Mouse (Mus musculus): ENCODE data around the gene Stmnd1. TPM values are rescaled to one million over a fixed set of nuclear protein-coding genes. Genes with fewer than 3 reads are reported as not detected.
"Not testable (repeated sequence)": the region's sequence is repeated elsewhere in the genome, so short reads cannot be mapped to it uniquely, and the experiment has no call there.

Gene Stmnd1
- not detected in 2 replicates for polyA plus RNA-seq (2016; fragmentation: Nextera tagmentation; extraction: Ambion mirVana)

DNA sequence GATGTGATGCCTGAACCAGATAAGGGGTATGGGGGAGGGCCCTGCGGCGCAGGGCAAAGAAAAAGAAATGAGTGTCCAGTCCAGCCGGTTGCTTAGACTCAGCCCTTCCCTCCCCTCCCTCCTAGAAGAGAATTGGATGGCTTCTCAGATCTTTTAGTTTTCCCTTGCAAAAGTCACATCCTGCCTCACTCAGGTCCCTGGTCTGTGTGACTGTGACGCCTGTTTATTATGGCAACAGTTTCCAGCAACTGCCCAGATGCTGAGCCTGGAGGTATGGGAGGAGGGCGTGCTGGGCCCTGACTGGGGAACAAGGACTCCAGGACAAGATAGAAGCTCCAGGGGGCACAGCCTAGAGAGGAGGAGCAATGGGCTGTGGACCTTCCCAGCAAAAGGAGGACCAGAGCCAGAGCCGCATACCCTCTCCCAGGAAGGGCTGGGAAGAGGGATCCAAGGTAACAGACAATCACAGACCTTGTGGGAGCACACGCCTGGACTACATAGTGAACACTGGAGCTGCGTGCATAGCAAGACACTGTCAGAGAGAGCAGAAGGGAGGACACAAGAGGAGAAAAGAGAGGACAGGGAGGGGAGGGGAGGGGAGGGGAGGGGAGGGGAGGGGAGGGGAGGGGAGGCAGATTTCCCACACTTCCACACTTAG lies at the start of gene Stmnd1:
Gene Stmnd1, plus strand, starts transcription at position 269 of the 658 bp plus-strand sequence.
- peak within 1 kb of the TSS; percentile 35 for H3K4me3 ChIP-seq
- DNase-seq (ENCODE audit: low spot score): peak; percentile 38
- no peaks in the 10 kb centered on the region for H3K27me3 ChIP-seq (ENCODE audit: low read depth, poor library complexity, severe bottlenecking)
- peak within 1 kb of the TSS; percentile 53; the same call in 1 of the 2 replicates for H3K27ac ChIP-seq
- 14% methylated on average over 8 of the region's 8 CpGs for WGBS
- H3K9me3 ChIP-seq (replicated peaks): no peaks in the 10 kb centered on the region
- peaks cover 22% of the 10 kb centered on the region for H3K4me1 ChIP-seq
- no peaks in the 10 kb centered on the region for H3K36me3 ChIP-seq

DNA sequence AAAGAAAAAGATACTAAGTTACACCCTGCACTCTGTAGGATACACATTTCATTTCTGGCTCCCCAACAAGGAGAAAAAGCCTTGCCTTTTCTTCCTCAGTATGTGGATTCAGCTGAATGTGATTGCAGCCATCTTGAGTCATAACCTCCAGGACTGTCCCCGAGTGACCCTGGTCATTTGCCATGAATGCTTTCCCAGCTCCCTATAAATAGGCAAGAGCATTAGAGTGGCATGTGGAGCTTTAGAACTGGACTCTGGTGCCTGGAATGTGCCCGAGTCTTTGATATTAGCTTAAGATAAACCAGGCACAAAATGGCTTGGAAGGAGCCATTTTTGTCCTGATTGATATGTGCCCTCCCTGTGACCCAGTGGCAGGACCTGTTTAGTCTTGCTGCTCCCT lies 46.6 kb upstream of the Stmnd1 start:
- no peak overlapping the region for H3K4me3 ChIP-seq
- no peak overlapping the region for H3K27ac ChIP-seq
- no peaks in the 10 kb centered on the region for H3K36me3 ChIP-seq
- H3K4me1 ChIP-seq: peaks cover 5% of the 10 kb centered on the region; the same call in 1 of the 2 replicates
- H3K9me3 ChIP-seq (replicated peaks): no peaks in the 10 kb centered on the region
- 35% methylated on average over 2 of the region's 2 CpGs for WGBS
- DNase-seq (ENCODE audit: low spot score): no peak
- no peaks in the 10 kb centered on the region for H3K27me3 ChIP-seq (ENCODE audit: low read depth, poor library complexity, severe bottlenecking)

DNA sequence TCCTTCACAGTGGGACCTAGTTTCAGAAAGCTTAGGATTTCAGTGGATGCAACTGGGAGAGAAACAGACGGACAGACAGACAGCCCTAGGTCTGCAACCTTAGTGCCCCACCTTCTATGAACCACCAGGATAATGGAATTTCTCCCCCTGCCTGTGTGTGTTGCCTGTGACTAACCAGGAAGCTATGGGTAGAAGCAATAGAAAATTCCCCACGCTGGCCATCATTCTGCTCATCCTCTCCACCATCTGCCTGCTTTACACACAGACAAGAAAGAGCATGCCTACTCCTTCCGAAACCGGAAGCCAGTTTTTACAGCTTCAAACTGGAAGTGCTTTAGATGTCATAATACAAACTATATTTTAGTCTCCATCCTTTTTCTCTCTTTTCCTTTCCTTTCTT lies 46.0 kb upstream of the Stmnd1 start:
- Histone ChIP-seq H3K27ac (no peak overlapping the region), H3K27me3 (ENCODE audit: low read depth, poor library complexity, severe bottlenecking) (no peaks in the 10 kb centered on the region), H3K9me3 (replicated peaks) (no peaks in the 10 kb centered on the region), H3K36me3 (no peaks in the 10 kb centered on the region), H3K4me1 (peaks cover 5% of the 10 kb centered on the region; the same call in 1 of the 2 replicates), H3K4me3 (no peak overlapping the region)
- no peak for DNase-seq (ENCODE audit: low spot score)
- WGBS: 87% methylated on average over 4 of the region's 4 CpGs

DNA sequence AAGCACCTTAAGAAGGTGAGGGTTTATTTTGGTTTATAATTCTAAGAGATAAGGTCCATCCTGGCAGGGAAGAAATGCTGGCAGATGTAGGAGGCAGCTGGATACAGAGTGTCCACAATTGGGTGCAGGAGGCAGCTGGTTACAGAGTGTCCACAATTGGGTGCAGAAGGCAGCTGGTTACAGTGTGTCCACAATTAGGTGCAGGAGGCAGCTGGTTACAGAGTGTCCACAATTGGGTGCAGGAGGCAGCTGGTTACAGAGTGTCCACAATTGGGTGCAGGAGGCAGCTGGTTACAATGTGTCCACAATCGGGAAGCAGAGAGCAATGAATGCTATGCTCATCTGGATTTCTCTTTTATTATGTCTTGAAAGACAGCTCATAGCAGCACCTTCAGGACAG lies 44.8 kb upstream of the Stmnd1 start:
- not testable (repeated sequence) for H3K36me3 ChIP-seq; H3K4me3 ChIP-seq; DNase-seq (ENCODE audit: low spot score); H3K9me3 ChIP-seq (replicated peaks); H3K4me1 ChIP-seq; H3K27me3 ChIP-seq (ENCODE audit: low read depth, poor library complexity, severe bottlenecking); H3K27ac ChIP-seq
- 92% methylated on average over 1 of the region's 1 CpGs for WGBS

DNA sequence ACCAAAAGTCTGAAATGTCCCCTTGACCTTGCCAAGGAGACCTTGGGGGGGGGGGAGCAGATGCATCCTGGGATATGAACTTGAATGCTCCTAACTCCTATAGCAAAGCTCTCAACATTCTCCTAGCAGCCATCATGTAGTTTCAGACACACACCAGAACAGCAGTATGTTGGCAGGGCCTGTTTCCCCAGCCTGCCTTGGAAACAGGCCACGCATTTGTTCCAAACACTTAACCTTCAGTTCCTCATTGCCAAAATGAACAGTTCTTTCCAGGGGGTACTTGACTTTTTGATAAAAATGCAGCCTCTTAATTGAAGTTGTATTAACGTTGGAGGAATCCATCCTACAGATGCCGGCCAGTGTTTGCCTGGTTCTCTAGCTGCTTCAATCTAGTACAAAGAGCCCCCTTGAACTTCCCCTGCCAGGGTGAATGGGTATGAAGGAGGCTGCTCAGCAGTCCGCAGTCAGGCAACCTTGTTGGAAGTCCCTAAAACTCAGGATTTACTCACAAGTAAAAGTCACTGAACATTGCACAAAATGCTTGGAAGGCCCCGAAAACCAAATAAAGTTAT lies 41.9 kb upstream of the Stmnd1 start:
- Histone ChIP-seq H3K36me3 (no peaks in the 10 kb centered on the region), H3K4me1 (peaks cover 5% of the 10 kb centered on the region; the same call in 1 of the 2 replicates), H3K4me3 (no peak overlapping the region), H3K9me3 (replicated peaks) (no peaks in the 10 kb centered on the region), H3K27ac (no peak overlapping the region), H3K27me3 (ENCODE audit: low read depth, poor library complexity, severe bottlenecking) (no peaks in the 10 kb centered on the region)
- WGBS: 90% methylated on average over 5 of the region's 5 CpGs
- no peak for DNase-seq (ENCODE audit: low spot score)

DNA sequence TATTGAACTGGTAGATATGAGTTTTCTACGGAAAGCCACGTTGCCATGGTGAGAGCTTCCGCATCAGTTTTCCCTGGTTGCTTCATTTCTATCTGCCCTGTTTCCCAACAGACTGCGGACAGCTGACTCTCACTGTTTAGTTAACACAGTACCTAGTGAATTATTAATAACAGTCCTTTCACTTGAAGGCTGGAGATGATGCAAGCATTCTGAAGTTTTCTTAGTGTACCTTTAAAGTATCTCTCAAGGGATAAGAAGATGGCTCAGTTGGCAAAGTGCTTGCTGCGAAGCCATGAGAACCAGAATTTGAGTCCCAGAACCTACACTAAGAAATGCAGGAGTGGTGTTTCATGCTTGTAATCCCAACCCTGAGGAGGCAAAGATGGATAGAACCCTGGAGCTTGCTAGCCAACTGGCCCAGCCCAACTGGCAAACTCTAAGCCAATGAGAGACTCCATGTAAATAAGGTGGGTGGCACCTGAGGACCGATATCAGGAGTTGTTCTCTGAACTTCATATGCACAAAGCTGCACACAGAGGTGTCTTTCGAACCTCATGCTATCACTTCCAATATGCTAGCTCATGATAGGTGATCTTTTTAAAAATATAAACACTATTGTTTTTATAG lies 35.7 kb upstream of the Stmnd1 start:
- no peak for DNase-seq (ENCODE audit: low spot score)
- Histone ChIP-seq H3K27me3 (ENCODE audit: low read depth, poor library complexity, severe bottlenecking) (no peaks in the 10 kb centered on the region), H3K4me3 (no peak overlapping the region), H3K4me1 (no peaks in the 10 kb centered on the region), H3K9me3 (replicated peaks) (no peaks in the 10 kb centered on the region), H3K36me3 (no peaks in the 10 kb centered on the region), H3K27ac (no peak overlapping the region)
- WGBS: 80% methylated on average over 7 of the region's 7 CpGs

DNA sequence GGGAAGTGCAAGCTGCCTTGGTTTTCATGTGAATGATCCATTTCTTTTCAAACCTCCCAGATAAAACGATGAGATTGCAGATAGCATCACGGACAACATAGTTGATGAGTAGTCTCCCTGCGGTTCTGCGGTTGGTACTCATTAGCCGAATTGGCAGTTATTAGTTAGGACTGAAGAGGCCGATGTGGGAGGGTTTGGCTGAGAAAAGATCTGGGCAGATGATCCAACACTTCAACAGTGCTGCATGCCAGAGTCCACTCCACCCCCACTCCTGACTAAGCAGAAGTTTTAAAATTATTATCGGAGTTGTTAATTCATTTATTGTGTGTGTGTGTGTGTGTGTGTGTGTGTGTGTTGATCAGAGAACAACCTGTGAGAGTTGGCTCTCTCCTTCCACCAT lies 34.7 kb upstream of the Stmnd1 start:
- Histone ChIP-seq H3K9me3 (replicated peaks) (no peaks in the 10 kb centered on the region), H3K27me3 (ENCODE audit: low read depth, poor library complexity, severe bottlenecking) (no peaks in the 10 kb centered on the region), H3K4me3 (no peak overlapping the region), H3K27ac (no peak overlapping the region), H3K36me3 (no peaks in the 10 kb centered on the region), H3K4me1 (no peaks in the 10 kb centered on the region)
- no peak for DNase-seq (ENCODE audit: low spot score)
- 87% methylated on average over 7 of the region's 7 CpGs for WGBS

DNA sequence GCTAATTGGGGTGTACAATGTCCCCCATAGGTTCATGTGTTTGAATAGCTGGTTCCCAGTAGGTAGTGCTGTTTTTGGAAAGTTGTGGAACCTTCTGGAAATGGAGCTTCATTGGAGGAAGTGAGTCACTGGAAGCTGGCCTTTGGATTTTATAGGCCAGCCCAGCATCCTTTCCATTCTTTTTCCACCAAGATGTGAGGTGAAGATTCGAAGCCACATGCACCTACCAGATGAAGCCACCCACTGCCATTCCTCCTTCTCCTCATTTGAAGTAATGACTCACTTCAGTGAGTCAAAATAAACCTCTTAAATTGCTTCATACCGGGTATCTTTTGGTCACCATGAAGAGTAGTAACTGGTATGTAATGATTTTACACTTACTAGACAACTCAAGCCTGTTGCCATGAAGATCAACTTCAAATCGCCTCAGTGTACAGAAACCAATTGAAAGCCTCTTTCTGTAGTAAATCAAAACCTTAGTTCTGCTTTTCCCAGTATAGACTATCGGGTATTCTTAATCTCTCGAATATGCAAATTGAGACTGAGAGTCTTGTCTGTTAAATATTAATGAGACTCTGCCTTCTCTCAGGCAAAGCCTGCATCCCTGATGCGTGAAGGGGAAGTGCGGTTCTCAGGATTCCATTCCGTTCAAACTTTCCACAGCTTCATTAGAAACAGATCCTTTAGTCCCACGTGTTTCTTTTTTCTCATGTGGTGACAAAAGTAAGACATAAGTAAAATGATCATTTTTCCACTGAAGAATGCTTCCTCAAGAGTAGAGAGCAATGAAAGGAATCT lies 31.9 kb upstream of the Stmnd1 start:
- Histone ChIP-seq H3K4me3 (no peak overlapping the region), H3K27me3 (ENCODE audit: low read depth, poor library complexity, severe bottlenecking) (no peaks in the 10 kb centered on the region), H3K4me1 (no peaks in the 10 kb centered on the region), H3K36me3 (no peaks in the 10 kb centered on the region), H3K9me3 (replicated peaks) (no peaks in the 10 kb centered on the region), H3K27ac (no peak overlapping the region)
- no peak for DNase-seq (ENCODE audit: low spot score)
- 86% methylated on average over 9 of the region's 9 CpGs for WGBS

DNA sequence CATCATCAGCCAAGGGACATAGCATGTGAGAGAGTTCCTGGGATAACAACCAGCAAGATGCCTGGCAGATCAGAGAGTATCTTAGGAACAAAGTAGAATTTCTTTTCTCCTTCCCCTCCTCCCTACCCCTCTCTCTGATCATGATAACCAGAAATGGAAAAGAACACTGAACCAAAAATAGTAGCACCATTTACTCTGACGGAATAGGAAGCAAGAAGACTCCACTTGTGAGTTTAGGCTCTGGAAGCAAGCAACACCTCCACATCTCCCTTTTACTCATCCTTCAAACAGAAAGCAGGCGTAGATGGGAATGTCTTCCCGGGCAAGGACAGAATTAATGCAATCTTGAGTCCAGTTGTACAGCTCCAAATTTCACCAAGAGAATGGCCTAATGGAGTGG lies 19.8 kb upstream of the Stmnd1 start:
- H3K27me3 ChIP-seq (ENCODE audit: low read depth, poor library complexity, severe bottlenecking): no peaks in the 10 kb centered on the region
- WGBS: 90% methylated on average over 3 of the region's 3 CpGs
- H3K36me3 ChIP-seq: no peaks in the 10 kb centered on the region
- no peak overlapping the region for H3K4me3 ChIP-seq
- no peaks in the 10 kb centered on the region for H3K9me3 ChIP-seq (replicated peaks)
- no peak overlapping the region for H3K27ac ChIP-seq
- no peaks in the 10 kb centered on the region for H3K4me1 ChIP-seq
- DNase-seq (ENCODE audit: low spot score): no peak

DNA sequence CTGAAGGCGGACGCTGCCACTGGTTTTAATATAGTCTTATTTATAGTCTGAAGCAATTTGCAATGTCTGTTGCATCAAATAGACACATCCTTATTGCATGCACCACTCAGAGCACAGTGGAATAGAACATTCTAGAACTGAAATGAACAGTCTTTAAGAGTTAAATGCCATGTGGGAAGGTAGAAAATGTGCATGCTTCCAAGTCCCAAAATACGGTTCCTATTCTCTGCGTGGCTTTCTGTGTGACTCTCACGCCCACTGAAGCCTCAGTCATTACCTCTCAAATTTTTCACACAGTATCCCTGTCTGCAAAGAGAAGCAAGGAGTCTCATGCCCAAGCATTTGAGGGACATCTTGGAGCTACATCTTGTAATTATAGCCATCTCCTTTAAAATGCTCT lies 19.4 kb upstream of the Stmnd1 start:
- Histone ChIP-seq H3K36me3 (no peaks in the 10 kb centered on the region), H3K4me1 (no peaks in the 10 kb centered on the region), H3K27me3 (ENCODE audit: low read depth, poor library complexity, severe bottlenecking) (no peaks in the 10 kb centered on the region), H3K9me3 (replicated peaks) (no peaks in the 10 kb centered on the region), H3K27ac (no peak overlapping the region), H3K4me3 (no peak overlapping the region)
- WGBS: 97% methylated on average over 5 of the region's 5 CpGs
- DNase-seq (ENCODE audit: low spot score): no peak

DNA sequence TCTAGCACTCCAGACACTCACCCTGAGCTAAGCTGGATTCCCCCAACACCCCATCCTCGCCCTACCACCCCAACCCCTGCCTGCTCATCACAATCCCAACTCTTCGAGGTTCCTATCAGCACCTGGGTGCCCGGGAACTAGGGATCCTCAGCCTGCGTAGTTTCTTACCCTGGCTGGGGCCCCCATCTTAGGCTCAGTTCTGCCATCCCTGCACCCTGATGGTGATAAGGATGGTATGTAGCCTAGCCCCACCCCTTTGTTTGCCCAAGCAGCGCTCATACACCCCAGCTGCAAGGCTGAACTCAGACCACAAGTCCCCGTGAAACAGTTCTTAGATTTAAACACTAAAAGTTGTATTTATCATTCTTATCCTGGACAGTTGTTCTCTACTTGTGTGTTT lies 17.9 kb upstream of the Stmnd1 start:
- H3K27me3 ChIP-seq (ENCODE audit: low read depth, poor library complexity, severe bottlenecking): no peaks in the 10 kb centered on the region
- H3K4me3 ChIP-seq: no peak overlapping the region
- no peaks in the 10 kb centered on the region for H3K9me3 ChIP-seq (replicated peaks)
- no peaks in the 10 kb centered on the region for H3K36me3 ChIP-seq
- no peaks in the 10 kb centered on the region for H3K4me1 ChIP-seq
- 80% methylated on average over 6 of the region's 6 CpGs for WGBS
- no peak overlapping the region for H3K27ac ChIP-seq
- DNase-seq (ENCODE audit: low spot score): no peak

DNA sequence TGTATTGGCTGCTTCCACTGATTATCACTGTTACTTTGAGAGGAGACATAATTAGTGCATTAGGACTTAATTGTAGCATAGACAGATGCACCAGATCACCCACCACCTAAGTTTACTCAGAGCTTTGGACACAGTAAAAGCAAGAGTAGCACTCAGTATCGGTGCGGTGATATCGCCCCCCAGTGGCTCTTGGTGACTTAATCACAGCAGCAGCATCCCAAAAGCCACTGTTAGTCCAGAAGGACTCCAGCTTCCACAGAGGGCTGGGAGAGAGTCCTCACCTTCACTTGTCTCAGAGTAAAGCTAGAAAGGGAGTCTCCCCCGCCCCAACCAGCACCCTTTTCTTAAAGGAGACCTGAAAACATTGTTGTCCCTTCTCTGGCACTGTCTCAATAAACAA lies 15.7 kb upstream of the Stmnd1 start:
- no peaks in the 10 kb centered on the region for H3K36me3 ChIP-seq
- peak; percentile 74 for DNase-seq (ENCODE audit: low spot score)
- no peaks in the 10 kb centered on the region for H3K9me3 ChIP-seq (replicated peaks)
- 6% methylated on average over 4 of the region's 4 CpGs for WGBS
- no peaks in the 10 kb centered on the region for H3K27me3 ChIP-seq (ENCODE audit: low read depth, poor library complexity, severe bottlenecking)
- H3K27ac ChIP-seq: no peak overlapping the region
- no peaks in the 10 kb centered on the region for H3K4me1 ChIP-seq
- H3K4me3 ChIP-seq: no peak overlapping the region

DNA sequence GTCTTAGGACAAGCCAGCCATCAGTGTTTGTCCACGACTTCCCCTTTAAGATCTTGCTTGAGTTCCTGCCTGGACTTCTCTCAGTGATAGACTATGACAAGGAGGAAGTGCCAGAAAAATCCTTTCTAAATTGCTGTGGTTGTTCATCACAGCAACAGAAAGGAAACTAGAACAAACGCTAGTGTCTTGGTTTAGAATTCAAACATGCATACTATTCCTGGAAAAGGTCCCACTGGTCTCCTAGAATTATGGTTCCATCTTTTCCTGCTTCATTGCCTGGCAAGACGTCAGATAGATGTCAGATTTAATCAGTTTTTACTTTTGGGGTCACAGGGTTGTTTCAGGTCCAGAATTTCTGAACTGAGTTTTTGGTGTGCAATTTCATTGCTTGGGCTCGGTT lies 14.0 kb upstream of the Stmnd1 start:
- 79% methylated on average over 4 of the region's 4 CpGs for WGBS
- no peaks in the 10 kb centered on the region for H3K4me1 ChIP-seq
- H3K27me3 ChIP-seq (ENCODE audit: low read depth, poor library complexity, severe bottlenecking): no peaks in the 10 kb centered on the region
- H3K9me3 ChIP-seq (replicated peaks): no peaks in the 10 kb centered on the region
- H3K4me3 ChIP-seq: no peak overlapping the region
- no peaks in the 10 kb centered on the region for H3K36me3 ChIP-seq
- DNase-seq (ENCODE audit: low spot score): no peak
- no peak overlapping the region for H3K27ac ChIP-seq

Measured in limb, embryonic 10.5 days (tissue).